Mouse (Mus musculus) ES-Bruce4 (cell line): Measurements from ENCODE around the gene Slco2a1.

Experiments used
- CTCF ChIP-seq: IDR thresholded peaks from one replicate; pipeline ENCODE4 v1.8.1; 2011; ENCODE audit warnings: low read depth, low read length
- EP300 ChIP-seq: IDR thresholded peaks from 2 replicates; pipeline ENCODE4 v1.6.1; 2011; ENCODE audit warnings: low read depth, low read length; ENCODE audit not compliant: insufficient read depth
- POLR2A ChIP-seq: IDR thresholded peaks from one replicate; pipeline ENCODE4 v1.8.1; 2011; ENCODE audit warnings: low read length; ENCODE audit not compliant: insufficient read depth

- TF ChIP-seq CTCF, result no peak
- TF ChIP-seq POLR2A, result no peak
- TF ChIP-seq EP300, result no peak
These were observed 98.8 kb downstream of the Slco2a1 start for GRCm38 (mm10) chr9:103087301-103087700.
